ENCODE assay signal across 7 mouse cellular contexts in the genomic region with DNA sequence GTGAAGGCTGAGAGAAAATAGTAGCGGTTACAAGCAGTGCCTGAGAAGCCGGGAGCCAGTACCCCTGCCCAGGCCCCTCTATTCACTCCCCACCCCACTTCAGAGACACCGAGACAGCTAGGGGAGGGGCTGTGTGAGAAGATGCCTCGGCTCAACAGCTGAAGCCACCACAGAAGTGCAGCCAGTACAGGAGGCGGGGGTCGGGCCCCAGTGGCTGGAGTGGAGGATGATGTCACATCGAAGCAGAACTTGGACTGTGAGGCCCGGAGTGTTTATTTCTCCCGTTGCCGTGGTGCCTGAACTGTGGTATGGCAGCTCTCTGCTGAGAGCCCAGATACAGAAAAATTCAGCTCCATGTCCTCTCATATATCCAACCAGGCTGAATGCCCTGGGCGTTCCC. TPM values are rescaled to one million over a fixed set of nuclear protein-coding genes. Genes with fewer than 3 reads are reported as not detected.
A peak's percentile ranks its signal among the peaks of the same experiment; 100 is the strongest.
DNase-seq lines count a peak whose midpoint lies in the region; ATAC-seq lines count a peak whose summit lies in the region.

No protein-coding gene starts in this region.

- peak; percentile 43; the same call in 1 of the 2 replicates for ATAC-seq in embryonic facial prominence, embryonic 12.5 days (ENCODE audit: insufficient number of reproducible peaks, insufficient read depth, low FRiP score, low TSS enrichment)
- ATAC-seq in hindbrain, embryonic 12.5 days (ENCODE audit: low FRiP score) = peak; percentile 65; the same call in 1 of the 2 replicates
- ATAC-seq in midbrain, embryonic 15.5 days (replicated peaks) = peak; percentile 54; the same call in 1 of the 2 replicates
- ATAC-seq in granulocyte monocyte progenitor cell, adult 5-6 weeks (replicated peaks; ENCODE audit: poor library complexity, severe bottlenecking) = no peak

- peaks cover 6% of the 10 kb centered on the region for H3K4me1 ChIP-seq in embryonic facial prominence, embryonic 12.5 days
- peaks cover 12% of the 10 kb centered on the region for H3K4me1 ChIP-seq in hindbrain, embryonic 12.5 days
- no peaks in the 10 kb centered on the region for H3K4me1 ChIP-seq in midbrain, embryonic 15.5 days

- no peak overlapping the region for H3K4me2 ChIP-seq in embryonic facial prominence, embryonic 12.5 days (replicated peaks)
- H3K4me2 ChIP-seq in hindbrain, embryonic 12.5 days (replicated peaks) = no peak overlapping the region
- no peak overlapping the region for H3K4me2 ChIP-seq in midbrain, embryonic 15.5 days

- peak; percentile 39 for DNase-seq in adipocyte (ENCODE audit: low spot score)
- no peak for DNase-seq in layer of hippocampus, postnatal 25 days (ENCODE audit: extremely low spot score in 1 of 2, low spot score in 1 of 2)
- DNase-seq in natural killer cell, adult 2 months (ENCODE audit: low spot score in 2 of 2) = no peak

- 38% methylated on average over 11 of the region's 11 CpGs for WGBS in embryonic facial prominence, embryonic 12.5 days
- 41% methylated on average over 11 of the region's 11 CpGs for WGBS in hindbrain, embryonic 12.5 days
- WGBS in midbrain, embryonic 15.5 days = 33% methylated on average over 11 of the region's 11 CpGs

- H3K9me3 ChIP-seq in embryonic facial prominence, embryonic 12.5 days = no peaks in the 10 kb centered on the region
- H3K9me3 ChIP-seq in hindbrain, embryonic 12.5 days (replicated peaks) = no peaks in the 10 kb centered on the region
- no peaks in the 10 kb centered on the region for H3K9me3 ChIP-seq in midbrain, embryonic 15.5 days

- H3K27ac ChIP-seq in embryonic facial prominence, embryonic 12.5 days = peak overlapping the region; percentile 17; the same call in 1 of the 2 replicates
- peak overlapping the region; percentile 48; the same call in 1 of the 2 replicates for H3K27ac ChIP-seq in hindbrain, embryonic 12.5 days
- no peak overlapping the region for H3K27ac ChIP-seq in midbrain, embryonic 15.5 days

- H3K4me3 ChIP-seq in embryonic facial prominence, embryonic 12.5 days = no peak overlapping the region
- H3K4me3 ChIP-seq in hindbrain, embryonic 12.5 days = no peak overlapping the region
- no peak overlapping the region for H3K4me3 ChIP-seq in midbrain, embryonic 15.5 days

- no peaks in the 10 kb centered on the region for H3K27me3 ChIP-seq in embryonic facial prominence, embryonic 12.5 days
- no peaks in the 10 kb centered on the region for H3K27me3 ChIP-seq in hindbrain, embryonic 12.5 days
- no peaks in the 10 kb centered on the region for H3K27me3 ChIP-seq in midbrain, embryonic 15.5 days (replicated peaks)

- H3K9ac ChIP-seq in embryonic facial prominence, embryonic 12.5 days = no peak overlapping the region
- no peak overlapping the region for H3K9ac ChIP-seq in hindbrain, embryonic 12.5 days
- no peak overlapping the region for H3K9ac ChIP-seq in midbrain, embryonic 15.5 days

- H3K36me3 ChIP-seq in embryonic facial prominence, embryonic 12.5 days = no peaks in the 10 kb centered on the region
- H3K36me3 ChIP-seq in hindbrain, embryonic 12.5 days = no peaks in the 10 kb centered on the region
- H3K36me3 ChIP-seq in midbrain, embryonic 15.5 days (replicated peaks) = no peaks in the 10 kb centered on the region

RNA-seq across cellular contexts. Expression of a gene that starts 12.7 kb away (rescaled TPM):
- 0.40 and 0.56 TPM in 2 replicates for polyA plus RNA-seq in embryonic facial prominence, embryonic 12.5 days (2016; fragmentation: Nextera tagmentation; extraction: Ambion mirVana)
- 0.29 and 0.54 TPM in 2 replicates for polyA plus RNA-seq in hindbrain, embryonic 12.5 days (2016; fragmentation: Nextera tagmentation; extraction: Ambion mirVana)
- not detected in 2 replicates for polyA plus RNA-seq in midbrain, embryonic 15.5 days (2015; fragmentation: Nextera tagmentation; extraction: Ambion mirVana)
- not detected in 2 replicates for total RNA-seq in granulocyte monocyte progenitor cell, adult 5-6 weeks (2014; fragmentation: Nextera tagmentation)
- not detected in 2 replicates for total RNA-seq in granulocyte monocyte progenitor cell, adult 5-6 weeks (2017)
- total RNA-seq in layer of hippocampus, postnatal 25 days (2021) = not detected

RNA-seq across cellular contexts. Expression of a gene that starts 13.1 kb away (rescaled TPM):
- 9.1 and 10.8 TPM in 2 replicates for polyA plus RNA-seq in embryonic facial prominence, embryonic 12.5 days (2016; fragmentation: Nextera tagmentation; extraction: Ambion mirVana)
- 6.8 and 8.9 TPM in 2 replicates for polyA plus RNA-seq in hindbrain, embryonic 12.5 days (2016; fragmentation: Nextera tagmentation; extraction: Ambion mirVana)
- 7.6 and 8.2 TPM in 2 replicates for polyA plus RNA-seq in midbrain, embryonic 15.5 days (2015; fragmentation: Nextera tagmentation; extraction: Ambion mirVana)
- not detected in 2 replicates for total RNA-seq in granulocyte monocyte progenitor cell, adult 5-6 weeks (2014; fragmentation: Nextera tagmentation)
- total RNA-seq in granulocyte monocyte progenitor cell, adult 5-6 weeks (2017) = not detected in 2 replicates
- 10 to 100 TPM; 19.9 to 25.1 TPM for total RNA-seq in layer of hippocampus, postnatal 25 days (2021)

RNA-seq across cellular contexts. Expression of a gene that starts 55.5 kb away (rescaled TPM):
- polyA plus RNA-seq in embryonic facial prominence, embryonic 12.5 days (2016; fragmentation: Nextera tagmentation; extraction: Ambion mirVana) = 6.8 TPM in 2 replicates
- 35.6 and 36.9 TPM in 2 replicates for polyA plus RNA-seq in hindbrain, embryonic 12.5 days (2016; fragmentation: Nextera tagmentation; extraction: Ambion mirVana)
- polyA plus RNA-seq in midbrain, embryonic 15.5 days (2015; fragmentation: Nextera tagmentation; extraction: Ambion mirVana) = 77.8 and 83.1 TPM in 2 replicates
- total RNA-seq in granulocyte monocyte progenitor cell, adult 5-6 weeks (2014; fragmentation: Nextera tagmentation) = not detected in 2 replicates
- not detected in 2 replicates for total RNA-seq in granulocyte monocyte progenitor cell, adult 5-6 weeks (2017)
- 100 to 1,000 TPM; 263 to 279 TPM for total RNA-seq in layer of hippocampus, postnatal 25 days (2021)
